Mouse (Mus musculus) monocyte, adult 5-6 weeks (primary cell): ENCODE measurements around the gene Kxd1. TPM values are rescaled to one million over a fixed set of nuclear protein-coding genes. Genes with fewer than 3 reads are reported as not detected.

Experiments used
- ATAC-seq: fragments of 153-309, 156-312 bp; replicated peaks from 2 replicates; pipeline ENCODE4 v1.8.0; 2017; ENCODE audit warnings: mild to moderate bottlenecking; ENCODE audit not compliant: low TSS enrichment, insufficient number of reproducible peaks, severe bottlenecking, poor library complexity, low FRiP score
- total RNA-seq: library from RNA; stranded (forward); fragments of 200-1000, 200-491, 200-594 nt; gene quantifications from 3 replicates; pipeline ENCODE4 v1.2.3, GENCODE M21; 2017

Gene Kxd1
- total RNA-seq, 1 experiment from 2014 or later, result 67.0 TPM

DNA sequence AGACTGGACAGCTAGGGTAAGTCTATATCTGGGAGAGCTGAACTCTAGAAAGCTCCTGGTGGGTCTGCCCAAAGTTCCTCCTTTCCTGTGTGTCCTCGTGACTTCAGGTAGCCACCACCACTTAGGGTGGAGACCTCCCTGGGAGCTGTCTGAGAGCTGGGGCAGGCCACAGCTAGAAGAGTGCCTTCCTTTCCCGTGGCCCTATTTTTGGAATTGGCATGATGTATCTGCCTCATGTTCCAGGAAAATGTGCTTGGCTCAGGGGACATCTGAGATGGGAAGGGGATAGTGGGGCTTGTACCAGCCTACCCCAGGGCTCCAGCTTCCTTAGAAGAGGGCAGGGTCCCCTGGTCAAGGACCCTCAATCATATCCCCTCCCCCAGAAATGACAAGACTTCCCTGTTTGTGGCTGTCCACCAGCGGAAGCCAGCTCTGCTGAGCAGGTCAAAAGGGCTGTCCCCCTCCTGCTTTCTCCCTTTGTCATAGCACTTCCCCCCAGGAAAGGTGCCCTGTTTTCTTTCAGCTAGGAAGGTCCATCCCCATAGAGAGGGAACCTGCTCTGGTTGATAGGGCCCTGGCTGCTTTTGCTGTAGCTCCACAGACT lies 23.9 kb upstream of the Kxd1 start:
- no peak for ATAC-seq

DNA sequence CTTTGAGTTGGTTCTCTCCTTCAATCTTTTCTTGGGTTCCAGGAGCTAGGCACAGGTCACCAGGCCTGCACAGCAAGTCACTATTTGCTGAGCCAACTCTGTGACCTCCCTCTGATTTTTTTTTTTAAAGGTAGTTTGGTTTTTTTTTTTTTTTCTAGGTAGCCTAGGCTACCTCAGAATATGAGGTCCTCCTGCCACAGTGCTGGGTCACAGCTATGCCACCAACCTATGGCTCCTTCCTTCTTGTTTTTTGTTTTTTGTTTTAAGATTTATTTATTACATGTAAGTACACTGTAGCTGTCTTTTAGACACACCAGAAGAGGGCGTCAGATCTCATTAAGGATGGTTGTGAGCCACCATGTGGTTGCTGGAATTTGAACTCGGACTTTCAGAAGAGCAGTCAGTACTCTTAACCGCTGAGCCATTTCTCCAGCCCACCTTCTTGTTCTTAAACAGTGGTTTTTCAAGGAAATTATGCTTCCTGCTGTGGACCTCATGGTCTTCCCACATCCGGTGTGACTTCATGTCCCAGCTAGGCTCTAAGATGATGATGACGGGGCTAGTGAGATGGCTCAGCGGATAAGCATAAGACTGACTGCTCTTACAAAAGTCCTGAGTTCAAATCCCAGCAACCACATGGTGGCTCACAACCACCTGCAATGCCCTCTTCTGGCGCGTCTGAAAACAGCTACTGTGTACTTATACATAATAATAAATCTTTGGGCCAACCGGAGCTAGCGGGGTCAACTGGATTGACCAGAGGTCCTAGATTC lies 21.8 kb upstream of the Kxd1 start:
- no peak for ATAC-seq

DNA sequence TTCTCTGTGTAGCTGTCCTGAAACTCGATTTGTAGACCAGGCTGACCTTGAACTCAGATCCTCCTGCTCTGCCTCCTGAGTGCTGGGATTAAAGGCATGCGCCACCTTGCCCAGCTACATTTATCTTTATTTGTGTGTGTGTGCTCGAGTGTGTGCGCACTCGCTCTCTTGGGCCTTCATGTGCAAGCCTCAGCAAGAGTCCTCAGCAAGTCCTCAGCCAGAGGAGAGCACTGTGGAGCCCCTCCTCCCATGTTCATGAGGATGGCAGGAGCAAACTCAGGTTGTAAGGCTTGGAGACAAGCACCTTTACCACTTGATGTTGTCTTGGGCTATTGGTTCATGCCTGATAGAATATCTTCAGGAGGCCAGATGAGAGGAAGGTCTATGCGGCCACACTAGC lies 20.0 kb upstream of the Kxd1 start:
- ATAC-seq, result no peak

DNA sequence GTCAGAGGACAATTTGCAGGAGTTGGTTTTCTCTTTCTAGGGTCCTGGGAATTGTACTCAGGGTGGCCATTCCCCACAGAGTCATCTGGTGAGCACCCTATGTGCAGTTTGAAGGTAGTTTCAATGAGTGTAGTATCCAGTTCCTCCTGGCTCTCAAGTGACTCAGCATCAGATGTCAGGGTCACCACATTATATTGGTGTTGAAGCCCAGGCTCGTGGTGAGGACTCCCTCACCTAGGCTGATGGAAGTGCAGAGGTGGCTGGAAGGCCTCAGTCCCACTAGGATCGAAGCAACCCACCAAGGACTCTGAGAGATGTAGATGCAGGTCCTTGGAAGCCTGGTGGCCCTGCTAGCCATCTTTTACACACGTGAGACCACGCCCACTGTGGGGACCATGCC lies 18.7 kb upstream of the Kxd1 start:
- peak; percentile 12; the same call in 1 of the 2 replicates for ATAC-seq

DNA sequence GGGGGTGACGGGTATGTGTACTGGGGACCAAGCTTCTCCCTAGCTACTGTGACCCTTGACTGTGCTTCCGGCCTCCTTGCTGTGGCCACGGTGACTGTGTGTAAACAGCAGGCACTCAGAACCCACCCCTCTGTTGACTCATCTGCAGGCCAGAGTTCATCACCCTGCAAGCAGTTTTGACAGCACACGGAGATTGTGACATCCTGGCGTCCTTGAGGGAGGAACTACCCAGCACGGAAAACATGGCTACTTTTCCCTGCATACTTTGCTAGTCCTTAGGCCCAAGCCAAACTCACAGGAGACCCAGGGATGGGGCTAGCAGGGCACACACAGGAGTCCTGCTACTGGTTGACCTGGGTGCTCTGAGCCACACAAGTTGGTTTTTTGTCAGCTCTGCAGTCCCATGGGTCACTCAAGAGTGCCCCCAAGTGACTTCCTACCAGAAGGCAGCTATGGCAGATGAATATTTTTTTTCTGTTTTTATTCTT lies 16.5 kb upstream of the Kxd1 start:
- ATAC-seq, result peak; percentile 70

DNA sequence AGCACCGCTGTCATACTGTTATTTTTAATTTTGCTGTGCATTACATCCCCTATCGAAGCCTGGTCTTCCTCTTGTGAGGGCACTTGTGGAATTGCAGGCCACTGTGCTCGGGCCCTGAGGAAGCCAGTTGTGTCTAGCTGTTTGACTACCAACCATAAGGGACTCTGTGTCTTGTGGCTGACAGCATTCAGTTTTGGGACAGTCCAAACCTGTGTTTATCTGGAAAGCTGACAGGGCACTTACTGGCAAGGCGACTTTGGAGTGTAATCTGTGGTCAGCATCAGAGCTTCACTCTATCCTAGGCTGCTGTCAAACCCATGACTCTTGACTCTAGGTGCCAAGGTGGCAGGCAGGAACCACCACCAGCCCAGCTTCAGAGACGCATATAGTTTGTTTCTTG lies 13.3 kb upstream of the Kxd1 start:
- ATAC-seq, result no peak

DNA sequence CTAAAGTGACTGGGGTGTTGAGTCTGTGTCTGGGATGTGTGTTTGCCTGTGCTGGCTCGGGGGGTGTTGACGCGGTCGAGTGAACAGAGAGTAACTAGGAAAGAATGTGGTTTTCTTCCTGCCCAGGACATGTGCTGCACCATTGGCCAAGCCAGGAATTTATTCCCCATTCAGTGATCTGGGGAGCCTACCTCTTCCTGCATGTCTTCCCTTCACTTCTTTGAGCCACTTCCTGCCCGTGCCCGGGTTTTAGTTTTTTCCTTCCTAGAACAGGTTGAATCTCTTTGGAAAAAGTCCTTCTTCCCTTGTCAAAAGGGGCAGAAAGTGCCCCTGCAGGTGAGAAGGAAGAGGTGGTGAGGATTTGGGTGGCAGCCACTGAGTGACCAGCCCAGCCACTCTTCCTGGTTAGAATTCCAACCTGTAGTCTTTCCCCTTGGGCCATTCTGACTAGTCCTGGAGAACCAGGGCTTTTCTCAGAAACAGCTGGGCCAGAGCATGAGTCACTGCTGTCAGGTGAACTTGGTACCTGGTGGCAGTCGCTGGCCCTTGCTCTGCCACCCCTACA lies 12.8 kb upstream of the Kxd1 start:
- no peak for ATAC-seq

DNA sequence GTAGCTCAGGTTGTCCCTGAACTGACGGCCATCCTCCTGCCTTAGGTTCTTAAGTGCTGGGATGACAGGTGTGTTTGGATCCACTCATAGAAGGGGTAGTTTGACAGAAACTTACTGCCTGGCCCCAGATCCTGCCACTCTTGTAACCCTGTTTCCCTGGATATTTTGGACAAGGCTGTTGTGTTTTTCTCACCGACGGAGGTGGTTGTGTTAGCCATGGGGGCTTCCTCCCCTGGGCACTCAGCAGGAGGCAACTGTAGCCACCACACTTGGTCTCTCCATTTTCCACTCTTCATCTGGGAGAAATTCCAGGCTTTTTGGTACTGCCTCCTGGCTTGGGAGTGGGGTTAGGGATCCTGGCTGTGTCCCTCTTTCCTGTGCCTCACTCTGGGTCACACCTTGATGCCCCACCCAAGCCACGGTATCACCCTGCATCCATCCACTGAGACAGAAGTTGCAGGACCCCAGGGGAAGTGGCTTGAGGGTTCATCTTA lies 12.3 kb upstream of the Kxd1 start:
- no peak for ATAC-seq

DNA sequence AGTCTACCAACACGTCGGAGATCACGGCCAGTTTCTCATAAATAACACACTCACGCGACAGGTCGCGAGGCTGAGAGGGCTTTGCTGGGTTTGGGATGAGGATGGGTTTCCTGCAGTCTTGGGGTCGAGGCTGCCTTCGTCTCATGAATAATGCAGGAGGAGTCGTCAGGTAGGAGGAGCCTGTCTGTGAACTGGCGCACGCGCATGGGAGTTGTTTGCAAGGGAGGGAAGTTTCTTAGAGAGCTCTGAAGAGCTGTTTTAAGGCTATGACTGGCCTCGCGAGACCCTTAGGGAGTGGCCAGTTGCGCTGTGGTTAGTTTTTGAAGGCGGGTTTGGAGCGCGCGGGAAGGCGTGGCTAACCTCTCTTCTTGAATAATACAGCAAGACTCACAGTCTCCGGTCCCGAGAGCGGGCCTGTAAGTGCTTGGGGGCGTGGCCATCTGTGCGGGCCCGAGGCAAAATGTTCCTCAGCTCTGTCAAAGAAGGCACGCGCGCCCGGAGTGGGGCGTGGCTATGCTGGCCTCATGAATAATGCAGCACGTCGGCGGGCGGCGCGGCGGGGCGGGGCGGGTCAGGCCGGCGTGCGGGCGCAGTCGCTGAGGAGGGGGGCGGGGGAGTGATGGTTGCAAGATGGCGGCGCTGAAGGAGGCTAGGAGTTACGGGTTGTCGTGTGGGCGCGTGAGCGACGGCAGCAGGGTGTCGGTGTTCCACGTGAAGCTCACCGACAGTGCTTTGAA lies 11.5 kb upstream of the Kxd1 start, which contains the start of gene Ell:
Ell (plus strand) TSS at position 381 of the 737 bp plus-strand sequence.
- peak; percentile 61 for ATAC-seq

DNA sequence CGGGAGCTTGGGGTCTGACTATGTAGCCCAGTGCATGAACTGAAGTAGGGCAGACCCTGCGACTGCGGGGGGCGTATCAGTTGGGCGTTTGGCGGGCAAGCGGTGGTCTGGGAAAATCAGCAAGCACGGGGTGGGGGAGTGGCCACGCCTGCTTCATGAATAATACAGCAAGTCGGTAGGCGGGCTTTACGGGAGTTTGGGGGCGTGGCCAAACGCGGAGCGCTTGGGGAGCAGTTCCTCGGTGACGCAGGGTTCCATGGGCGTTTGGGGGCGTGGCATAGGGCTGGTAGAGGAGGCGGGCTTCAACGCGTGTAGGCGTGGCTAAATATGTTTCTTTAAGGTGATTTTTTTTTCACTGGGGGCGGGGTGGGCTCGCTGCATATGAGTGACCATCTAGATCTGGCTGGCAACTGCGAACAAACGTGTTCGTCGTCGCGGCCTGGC lies 10.9 kb upstream of the Kxd1 start:
- ATAC-seq, result peak; percentile 70

DNA sequence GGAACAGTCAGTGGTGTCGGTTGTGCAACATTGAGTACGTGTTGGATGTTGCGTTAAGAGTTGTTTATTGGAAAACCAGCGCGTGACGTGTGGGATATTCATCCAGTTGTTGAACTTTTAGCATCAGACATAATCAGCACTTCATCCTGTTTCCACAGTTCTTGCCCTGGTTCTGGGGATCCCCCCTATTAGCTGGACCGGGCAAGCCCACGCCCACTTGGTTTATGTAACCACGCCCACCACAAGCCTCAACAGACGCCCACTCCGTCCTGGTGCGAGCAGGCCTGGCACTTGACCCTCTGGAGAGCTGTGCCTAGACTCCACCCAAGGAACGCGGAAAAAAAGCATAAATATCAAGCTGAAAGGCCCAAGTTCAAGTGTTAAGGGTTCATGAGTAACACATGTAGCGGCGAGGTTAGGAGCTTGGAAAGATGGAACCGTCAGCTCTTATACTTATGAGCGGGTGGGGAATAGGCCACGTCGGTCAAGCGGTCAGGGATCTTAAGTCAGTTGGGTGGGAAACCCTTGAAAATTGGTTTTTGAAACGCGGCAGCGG lies 10.3 kb upstream of the Kxd1 start:
- peak; percentile 49 for ATAC-seq

DNA sequence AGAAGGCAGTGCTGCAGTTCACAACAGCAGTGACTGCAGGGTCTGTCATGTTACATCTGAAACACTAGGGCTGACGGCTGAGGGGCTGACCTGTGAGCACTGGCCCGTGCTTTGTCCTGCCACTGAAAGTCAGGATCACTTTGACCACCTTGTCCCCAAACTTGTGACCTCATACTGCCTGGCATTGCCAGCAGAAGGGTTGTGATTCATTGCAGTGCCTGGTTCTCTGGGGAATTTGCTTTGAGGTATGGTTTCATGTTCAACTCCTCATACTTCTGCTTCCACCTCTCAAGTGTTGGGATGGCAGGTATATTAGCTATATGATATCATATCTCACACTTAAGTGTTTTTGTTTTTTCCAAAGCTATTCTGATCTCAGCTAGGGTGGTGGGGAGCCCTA lies 7.9 kb upstream of the Kxd1 start:
- no peak for ATAC-seq

DNA sequence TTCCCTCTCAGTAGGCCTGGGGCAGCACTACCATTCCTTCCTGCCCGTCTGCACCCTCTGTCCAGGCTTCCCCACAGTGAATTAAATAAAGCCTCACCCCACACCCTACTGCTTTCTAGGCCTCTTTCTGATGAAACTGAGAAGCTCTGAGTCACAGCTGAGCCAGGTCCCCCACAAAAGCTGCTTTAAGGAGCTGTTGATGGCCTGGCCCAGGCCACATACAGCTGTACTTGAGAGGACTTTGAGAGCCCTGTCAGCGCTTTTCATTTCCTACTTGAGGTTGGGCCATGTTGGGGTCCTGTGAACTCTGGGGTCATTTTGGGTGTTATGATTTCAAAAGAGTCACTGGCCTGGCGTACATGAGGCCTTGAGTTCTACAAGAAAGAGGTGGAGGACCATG lies 7.5 kb upstream of the Kxd1 start:
- ATAC-seq, result no peak

DNA sequence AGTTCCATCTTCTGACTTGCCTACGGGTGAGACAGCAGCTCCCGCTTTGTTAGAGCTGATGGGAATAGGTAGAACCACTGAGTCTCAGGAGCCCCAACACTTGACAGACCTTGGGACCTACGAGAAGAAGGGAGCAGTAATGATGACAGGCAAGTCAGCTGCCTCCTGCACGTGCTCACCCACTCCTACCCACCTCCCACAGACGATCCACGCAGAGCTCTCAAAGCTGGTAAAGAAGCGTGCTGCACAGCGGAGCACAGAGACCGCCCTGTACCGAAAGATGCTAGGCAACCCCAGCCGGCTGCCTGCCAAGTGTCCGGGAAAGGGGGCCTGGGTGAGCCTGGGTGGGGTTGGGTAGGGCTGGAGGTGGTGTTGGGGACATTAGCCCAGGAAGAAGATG lies 6.5 kb upstream of the Kxd1 start:
- ATAC-seq, result no peak

DNA sequence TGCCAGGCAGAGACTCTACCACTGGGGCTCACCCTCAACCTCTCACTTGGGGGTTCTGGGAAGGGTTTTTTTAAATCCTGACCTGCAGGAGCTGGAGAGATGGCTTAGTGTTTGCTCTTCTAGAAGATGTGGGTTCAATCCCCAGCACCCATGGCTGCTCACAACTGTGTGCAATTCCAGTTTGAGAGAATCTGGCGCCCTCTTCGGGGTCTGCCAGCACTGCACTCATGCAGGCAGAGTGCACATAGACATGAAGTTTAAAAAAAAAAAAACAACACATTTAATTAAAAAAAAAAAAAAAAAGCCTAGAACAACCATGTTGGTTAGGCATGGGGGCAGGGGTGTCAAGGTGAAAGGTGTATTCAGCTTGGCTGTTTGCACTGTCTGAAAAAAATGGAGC lies 2.6 kb upstream of the Kxd1 start:
- no peak for ATAC-seq

DNA sequence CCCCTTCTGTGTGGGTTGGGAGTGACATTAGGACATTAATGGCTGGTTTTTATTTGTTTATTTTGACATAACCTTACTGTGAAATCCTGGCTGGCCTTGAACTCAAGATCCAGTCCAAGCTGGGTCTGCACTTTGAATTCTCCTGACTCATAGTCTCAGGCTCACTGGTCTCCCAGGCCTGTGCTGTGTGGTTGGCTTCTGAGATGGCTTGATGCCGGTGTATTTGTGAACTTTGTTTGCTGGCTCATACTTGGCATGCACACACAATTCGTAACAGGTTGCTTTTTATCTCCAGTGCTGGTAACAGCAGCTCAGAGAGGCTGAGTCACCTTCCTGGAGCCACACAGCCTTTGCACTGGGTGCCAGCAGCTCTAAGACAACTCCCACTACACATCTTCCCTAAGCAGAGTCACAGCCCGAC lies 2.0 kb upstream of the Kxd1 start:
- no peak for ATAC-seq

DNA sequence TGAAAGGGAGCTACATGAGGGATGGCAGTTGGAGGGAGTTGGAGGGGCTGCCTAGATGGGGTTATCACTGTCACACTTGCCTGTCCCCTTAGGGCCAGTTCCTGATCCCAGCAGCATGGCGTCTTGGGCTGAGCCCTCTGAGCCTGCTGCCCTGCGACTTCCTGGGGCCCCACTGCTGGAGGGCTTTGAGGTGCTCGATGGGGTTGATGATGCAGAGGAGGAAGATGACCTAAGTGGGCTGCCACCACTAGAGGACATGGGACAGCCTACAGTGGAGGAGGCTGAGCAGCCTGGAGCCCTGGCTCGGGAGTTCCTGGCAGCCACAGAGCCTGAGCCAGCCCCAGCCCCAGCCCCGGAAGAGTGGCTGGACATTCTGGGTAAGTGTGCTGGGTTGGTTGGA lies 1.5 kb upstream of the Kxd1 start:
- no peak for ATAC-seq

DNA sequence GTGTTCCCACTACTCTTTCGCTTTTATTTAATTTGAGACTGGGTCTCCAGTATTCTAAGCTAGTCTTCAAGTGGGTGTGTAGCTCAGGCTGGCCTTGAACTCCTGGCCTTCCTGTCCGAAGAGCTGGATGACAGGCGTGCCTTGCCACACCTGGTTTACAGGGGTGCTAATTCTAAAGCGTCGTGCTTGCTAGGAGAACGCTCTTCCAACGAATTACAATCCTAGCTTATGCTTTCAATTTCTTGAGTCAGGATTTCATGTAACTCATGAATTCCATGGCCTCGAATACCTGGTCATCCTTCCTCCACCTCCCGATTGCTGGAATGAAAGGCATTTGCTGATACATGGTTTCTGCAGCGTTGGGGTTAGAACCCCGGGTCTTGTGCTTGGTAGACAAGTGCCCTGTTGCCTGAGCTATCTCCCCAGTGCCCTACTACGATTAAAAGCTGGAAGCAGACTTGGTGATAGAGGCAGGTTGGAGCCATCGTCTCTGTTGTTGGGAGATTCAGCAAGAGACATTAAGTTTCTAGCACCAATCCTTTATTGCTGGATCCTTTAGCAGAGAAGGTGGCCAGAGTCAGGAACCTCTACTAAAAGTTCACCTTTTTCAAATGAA lies 534 bp upstream of the Kxd1 start:
- ATAC-seq, result no peak
